Mouse (Mus musculus) ES-Bruce4 (cell line): ENCODE data around the gene Tgm1.

Experiments used
- CTCF ChIP-seq: IDR thresholded peaks from one replicate; pipeline ENCODE4 v1.8.1; 2011; ENCODE audit warnings: low read depth, low read length
- EP300 ChIP-seq: IDR thresholded peaks from 2 replicates; pipeline ENCODE4 v1.6.1; 2011; ENCODE audit warnings: low read depth, low read length; ENCODE audit not compliant: insufficient read depth
- POLR2A ChIP-seq: IDR thresholded peaks from one replicate; pipeline ENCODE4 v1.8.1; 2011; ENCODE audit warnings: low read length; ENCODE audit not compliant: insufficient read depth

DNA sequence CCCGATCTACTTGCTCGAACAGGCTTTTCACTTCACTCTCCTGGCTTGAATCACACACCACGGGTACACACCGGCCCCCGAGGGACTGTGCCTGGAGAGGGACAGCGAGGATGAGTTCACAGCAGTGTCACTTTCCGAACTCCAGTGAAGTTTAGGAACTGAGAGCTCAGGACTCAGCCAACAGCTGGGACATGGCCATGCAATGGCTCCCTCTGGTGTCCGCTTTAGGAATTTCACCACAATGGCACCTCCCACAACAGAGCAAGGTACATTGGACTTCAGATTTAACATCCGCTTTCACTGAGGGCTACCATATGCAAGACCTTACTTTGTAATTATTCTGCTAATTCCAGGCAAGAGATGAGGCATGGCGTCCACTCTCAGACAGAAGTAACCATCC, 30.0 kb upstream of the Tgm1 start:
- TF ChIP-seq POLR2A = no peak
- TF ChIP-seq CTCF = peak; percentile 97
- TF ChIP-seq EP300 = no peak
